Mouse (Mus musculus) urinary bladder, postnatal 10 days (tissue): ENCODE measurements around the gene Coq7.

ENCODE experiments used
- DNase-seq: peaks from one replicate; pipeline ENCODE4 v3.0.0; 2022; ENCODE audit warnings: low spot score

The Coq7 gene

DNA sequence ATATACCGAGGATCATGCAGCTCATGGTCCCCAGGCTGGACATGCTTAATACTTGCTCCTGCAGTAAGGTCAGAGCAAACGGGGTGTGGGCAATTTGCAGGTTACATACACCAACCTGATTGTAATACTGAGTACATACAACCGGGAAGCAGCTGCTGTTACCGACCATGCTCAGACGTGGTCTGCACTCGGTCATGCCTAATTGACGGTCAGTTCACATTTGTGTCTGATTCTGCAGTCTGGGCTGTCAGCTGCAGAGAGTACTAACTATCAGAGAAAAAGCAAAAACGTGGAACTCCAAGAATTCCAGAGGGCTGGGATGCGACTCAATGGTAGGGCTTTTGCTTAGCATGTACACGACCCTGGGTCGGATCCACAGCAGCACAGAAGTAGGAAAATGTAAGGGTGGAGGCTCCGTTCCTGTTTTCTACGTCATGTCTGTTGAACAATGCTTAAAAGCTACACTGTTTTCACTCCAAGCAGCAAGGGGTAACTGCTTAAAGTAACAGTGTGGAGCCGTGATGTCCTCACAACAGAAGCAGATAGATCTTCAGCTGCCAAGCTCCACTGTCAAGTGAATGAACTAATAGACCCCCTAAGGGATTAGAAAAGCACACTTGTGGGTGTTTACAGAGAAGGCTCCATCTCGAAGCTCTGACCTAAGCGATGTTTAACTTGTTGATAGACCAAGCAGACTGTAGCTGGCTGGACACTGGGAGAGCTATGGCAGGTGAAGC, 71.6 kb downstream of the Coq7 start:
- DNase-seq: no peak
